Mouse (Mus musculus) heart, postnatal 4 days (tissue): ENCODE measurements around the gene Slc5a7. TPM values are rescaled to one million over a fixed set of nuclear protein-coding genes. Genes with fewer than 3 reads are reported as not detected.

Source experiments
- DNase-seq: peaks from one replicate; pipeline ENCODE4 v3.0.0; 2021
- total RNA-seq, 2 experiments: library from RNA; stranded (reverse); gene quantifications; 2 replicates each; pipeline ENCODE4 v1.2.3; 2021

Slc5a7 gene
- total RNA-seq, result under 1 TPM; 0.67 to 0.95 TPM

GRCm38 (mm10) chr17:54298934-54299333 lies at the start of gene Slc5a7:
Gene Slc5a7 (minus strand): TSS chr17:54299034.
- DNase-seq, result no peak

- no peak for DNase-seq
Observed at GRCm38 (mm10) chr17:54347672-54348071, 48.8 kb upstream of the Slc5a7 start.

GRCm38 (mm10) chr17:54343395-54343794 lies 44.6 kb upstream of the Slc5a7 start:
- no peak for DNase-seq

GRCm38 (mm10) chr17:54298232-54298924 lies 456 bp downstream of the Slc5a7 start:
- peak; percentile 5 for DNase-seq

- DNase-seq, result no peak
Observed at GRCm38 (mm10) chr17:54250783-54251182, 48.1 kb downstream of the Slc5a7 start.

- DNase-seq, result no peak
Observed at GRCm38 (mm10) chr17:54243650-54244300, 55.1 kb downstream of the Slc5a7 start.

GRCm38 (mm10) chr17:54239435-54239834 lies 59.4 kb downstream of the Slc5a7 start:
- no peak for DNase-seq
